Mouse (Mus musculus) neural tube, embryonic 14.5 days (tissue): ENCODE results near the gene Nav2. TPM values are rescaled to one million over a fixed set of nuclear protein-coding genes. Genes with fewer than 3 reads are reported as not detected.

ENCODE experiments used
- ATAC-seq: fragments of 200-750 bp; cut with Nextera tagmentation; 2 replicates; pipeline ENCODE4 v1.8.0; 2017; ENCODE audit warnings: low read depth, mild to moderate bottlenecking, moderate TSS enrichment, moderate library complexity
- H3K27ac ChIP-seq: fragments of 300-500 bp; sonication (generic); 2 replicates; pipeline ENCODE4 v1.5.1; 2014; ENCODE audit warnings: low read depth, mild to moderate bottlenecking, control low read depth, low read length, moderate library complexity, mixed read lengths
- H3K27me3 ChIP-seq: fragments of 300-500 bp; sonication (generic); 2 replicates; pipeline ENCODE4 v1.6.1; 2014; ENCODE audit warnings: low read length; ENCODE audit not compliant: control insufficient read depth, insufficient read depth
- H3K36me3 ChIP-seq: fragments of 300-500 bp; sonication (generic); 2 replicates; pipeline ENCODE4 v1.6.1; 2014; ENCODE audit warnings: low read length, mixed read lengths; ENCODE audit not compliant: control insufficient read depth, insufficient read depth
- H3K4me1 ChIP-seq: fragments of 300-500 bp; sonication (generic); 2 replicates; pipeline ENCODE4 v1.6.1; 2014; ENCODE audit warnings: low read length; ENCODE audit not compliant: control insufficient read depth, insufficient read depth
- H3K4me2 ChIP-seq: fragments of 300-500 bp; sonication (generic); 2 replicates; pipeline ENCODE4 v1.6.1; 2014; ENCODE audit warnings: mild to moderate bottlenecking, low read depth, low read length, control low read depth
- H3K4me3 ChIP-seq: fragments of 300-500 bp; sonication (generic); 2 replicates; pipeline ENCODE4 v1.5.1; 2014; ENCODE audit warnings: low read depth, low read length, control low read depth, mixed read lengths
- H3K9ac ChIP-seq: fragments of 300-500 bp; sonication (generic); replicated peaks from 2 replicates; pipeline ENCODE4 v1.6.1; 2014; ENCODE audit warnings: low read depth, mild to moderate bottlenecking, control low read depth, low read length, mixed read lengths
- H3K9me3 ChIP-seq: fragments of 300-500 bp; sonication (generic); 2 replicates; pipeline ENCODE4 v1.6.1; 2016; ENCODE audit warnings: low read length; ENCODE audit not compliant: control insufficient read depth
- WGBS: fragments of 180-500 bp; shearing (Covaris S2); extraction: QIAGEN DNeasy Blood & Tissue Kit; methylation state at CpG from one replicate; pipeline ENCODE4 v1.1.7; 2014; 5-methylcytosine and 5-hydroxymethylcytosine counted together
- polyA plus RNA-seq: library from polyadenylated mRNA; unstranded; fragments of >200 nt; fragmentation: Nextera tagmentation; extraction: Ambion mirVana; gene quantifications from 2 replicates; pipeline ENCODE4 v1.2.1, GENCODE M21; 2014

The Nav2 gene
- polyA plus RNA-seq, 1 experiment from 2014 or later, result 36.5 TPM

GRCm38 (mm10) chr7:49273907-49274656, 365.6 kb downstream of the Nav2 start:
- H3K4me1 ChIP-seq, result peaks cover 11% of the 10 kb centered on the region; the same call in 1 of the 2 replicates
- no peak overlapping the region for H3K27ac ChIP-seq
- H3K9ac ChIP-seq, result no peak overlapping the region
- WGBS, result 92% methylated on average over 13 of the region's 13 CpGs
- no peaks in the 10 kb centered on the region for H3K27me3 ChIP-seq
- ATAC-seq, result no peak
- H3K4me3 ChIP-seq, result no peak overlapping the region
- H3K4me2 ChIP-seq, result no peak overlapping the region
- no peaks in the 10 kb centered on the region for H3K9me3 ChIP-seq
- no peaks in the 10 kb centered on the region for H3K36me3 ChIP-seq

GRCm38 (mm10) chr7:49274676-49275075, 366.2 kb downstream of the Nav2 start:
- H3K4me2 ChIP-seq, result no peak overlapping the region
- H3K27ac ChIP-seq, result no peak overlapping the region
- peaks cover 11% of the 10 kb centered on the region; the same call in 1 of the 2 replicates for H3K4me1 ChIP-seq
- no peaks in the 10 kb centered on the region for H3K9me3 ChIP-seq
- H3K27me3 ChIP-seq, result no peaks in the 10 kb centered on the region
- WGBS, result 60% methylated on average over 8 of the region's 8 CpGs
- H3K9ac ChIP-seq, result no peak overlapping the region
- no peak for ATAC-seq
- no peaks in the 10 kb centered on the region for H3K36me3 ChIP-seq
- H3K4me3 ChIP-seq, result no peak overlapping the region

- Histone ChIP-seq H3K4me2 (no peak overlapping the region), H3K4me1 (peaks cover 11% of the 10 kb centered on the region; the same call in 1 of the 2 replicates), H3K27ac (no peak overlapping the region), H3K4me3 (no peak overlapping the region), H3K9ac (no peak overlapping the region), H3K9me3 (no peaks in the 10 kb centered on the region), H3K27me3 (no peaks in the 10 kb centered on the region), H3K36me3 (no peaks in the 10 kb centered on the region)
- no peak for ATAC-seq
- 88% methylated on average over 8 of the region's 8 CpGs for WGBS
Measured at GRCm38 (mm10) chr7:49276163-49276562, 367.6 kb downstream of the Nav2 start.

- 90% methylated on average over 4 of the region's 4 CpGs for WGBS
- H3K27ac ChIP-seq, result no peak overlapping the region
- no peak overlapping the region for H3K4me2 ChIP-seq
Measured at GRCm38 (mm10) chr7:49277685-49278084, 369.2 kb downstream of the Nav2 start.

GRCm38 (mm10) chr7:49278531-49278930, 370.0 kb downstream of the Nav2 start:
- 75% methylated on average over 2 of the region's 2 CpGs for WGBS
- H3K4me3 ChIP-seq, result no peak overlapping the region
- no peak overlapping the region for H3K9ac ChIP-seq
- peaks cover 11% of the 10 kb centered on the region; the same call in 1 of the 2 replicates for H3K4me1 ChIP-seq
- H3K27me3 ChIP-seq, result no peaks in the 10 kb centered on the region
- H3K36me3 ChIP-seq, result no peaks in the 10 kb centered on the region
- no peak overlapping the region for H3K27ac ChIP-seq
- H3K9me3 ChIP-seq, result no peaks in the 10 kb centered on the region
- no peak overlapping the region for H3K4me2 ChIP-seq
- ATAC-seq, result no peak

More at GRCm38 (mm10) chr7:49277685-49278084, 369.2 kb downstream of the Nav2 start:
- H3K9ac ChIP-seq, result no peak overlapping the region
- H3K9me3 ChIP-seq, result no peaks in the 10 kb centered on the region
- no peak for ATAC-seq
- H3K36me3 ChIP-seq, result no peaks in the 10 kb centered on the region
- no peak overlapping the region for H3K4me3 ChIP-seq
- H3K4me1 ChIP-seq, result peaks cover 11% of the 10 kb centered on the region; the same call in 1 of the 2 replicates
- H3K27me3 ChIP-seq, result no peaks in the 10 kb centered on the region

- Histone ChIP-seq H3K4me1 (peaks cover 6% of the 10 kb centered on the region; the same call in 1 of the 2 replicates), H3K27me3 (no peaks in the 10 kb centered on the region), H3K4me2 (no peak overlapping the region), H3K4me3 (no peak overlapping the region), H3K36me3 (no peaks in the 10 kb centered on the region), H3K9ac (no peak overlapping the region), H3K27ac (no peak overlapping the region), H3K9me3 (no peaks in the 10 kb centered on the region)
- 81% methylated on average over 5 of the region's 5 CpGs for WGBS
- ATAC-seq, result no peak
Measured at GRCm38 (mm10) chr7:49280427-49280826, 371.9 kb downstream of the Nav2 start.

- no peak overlapping the region for H3K27ac ChIP-seq
- no peaks in the 10 kb centered on the region for H3K27me3 ChIP-seq
- H3K4me2 ChIP-seq, result no peak overlapping the region
- no peak overlapping the region for H3K9ac ChIP-seq
- H3K36me3 ChIP-seq, result no peaks in the 10 kb centered on the region
- no peaks in the 10 kb centered on the region for H3K9me3 ChIP-seq
- WGBS, result 81% methylated on average over 7 of the region's 7 CpGs
- H3K4me1 ChIP-seq, result peaks cover 1% of the 10 kb centered on the region; the same call in 1 of the 2 replicates
- ATAC-seq, result no peak
- H3K4me3 ChIP-seq, result no peak overlapping the region
Measured at GRCm38 (mm10) chr7:49282446-49282845, 373.9 kb downstream of the Nav2 start.

GRCm38 (mm10) chr7:49283507-49284361, 375.2 kb downstream of the Nav2 start:
- Histone ChIP-seq H3K4me2 (no peak overlapping the region), H3K4me3 (no peak overlapping the region), H3K36me3 (no peaks in the 10 kb centered on the region), H3K27ac (no peak overlapping the region), H3K9ac (no peak overlapping the region), H3K4me1 (peaks cover 5% of the 10 kb centered on the region; the same call in 1 of the 2 replicates), H3K27me3 (no peaks in the 10 kb centered on the region), H3K9me3 (no peaks in the 10 kb centered on the region)
- WGBS, result 65% methylated on average over 11 of the region's 11 CpGs
- no peak for ATAC-seq

GRCm38 (mm10) chr7:49288186-49288585, 379.7 kb downstream of the Nav2 start:
- Histone ChIP-seq H3K4me3 (no peak overlapping the region), H3K9me3 (no peaks in the 10 kb centered on the region), H3K9ac (no peak overlapping the region), H3K4me1 (peaks cover 5% of the 10 kb centered on the region; the same call in 1 of the 2 replicates), H3K4me2 (no peak overlapping the region), H3K27me3 (no peaks in the 10 kb centered on the region), H3K36me3 (no peaks in the 10 kb centered on the region), H3K27ac (no peak overlapping the region)
- 53% methylated on average over 8 of the region's 8 CpGs for WGBS
- no peak for ATAC-seq
